Mouse (Mus musculus) E14TG2a.4 (cell line): ENCODE measurements around the gene Rhbg.

ENCODE experiments used
- CTCF ChIP-seq: conservative IDR thresholded peaks from 2 replicates; pipeline ENCODE4 v1.5.1; 2014; ENCODE audit warnings: low read length
- NANOG ChIP-seq: IDR thresholded peaks from 2 replicates; pipeline ENCODE4 v1.6.1; 2014; ENCODE audit warnings: borderline replicate concordance, low read length, mixed read lengths
- POU5F1 ChIP-seq: IDR thresholded peaks from 2 replicates; pipeline ENCODE4 v1.6.1; 2014; ENCODE audit warnings: low read length, borderline replicate concordance

- TF ChIP-seq CTCF: no peak
- TF ChIP-seq NANOG: no peak
- TF ChIP-seq POU5F1: no peak
Measured at GRCm38 (mm10) chr3:88255950-88256349, 1.4 kb upstream of the Rhbg start.
